ENCODE assay signal across 7 mouse cellular contexts in the genomic region with DNA sequence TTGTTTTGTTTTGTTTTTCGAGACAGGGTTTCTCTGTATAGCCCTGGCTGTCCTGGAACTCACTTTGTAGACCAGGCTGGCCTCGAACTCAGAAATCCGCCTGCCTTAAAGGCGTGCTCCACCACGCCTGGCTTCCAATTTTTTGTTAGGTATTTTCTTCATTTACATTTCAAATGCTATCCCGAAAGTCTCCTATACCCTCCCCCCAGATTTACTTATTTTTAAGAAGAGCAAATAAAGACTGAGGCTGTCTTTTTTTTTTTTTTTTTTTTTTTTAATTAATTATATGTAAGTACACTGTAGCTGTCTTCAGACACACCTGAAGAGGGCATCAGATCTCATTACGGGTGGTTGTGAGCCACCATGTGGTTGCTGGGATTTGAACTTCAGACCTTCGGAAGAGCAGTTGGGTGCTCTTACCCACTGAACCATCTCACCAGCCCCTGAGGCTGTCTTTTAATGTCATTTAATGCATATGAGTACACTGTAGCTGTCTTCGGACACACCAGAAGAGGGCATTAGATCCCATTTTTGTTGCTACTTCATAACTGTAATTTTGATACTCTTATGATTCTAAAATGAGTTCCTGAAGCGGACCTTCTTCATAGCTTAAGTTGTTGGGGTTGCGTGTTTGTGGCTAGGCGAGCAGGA. TPM values are rescaled to one million over a fixed set of nuclear protein-coding genes. Genes with fewer than 3 reads are reported as not detected.
DNase-seq lines count a peak whose midpoint lies in the region; ATAC-seq and TF ChIP-seq lines count a peak whose summit lies in the region.
"Not testable (repeated sequence)": the region's sequence is repeated elsewhere in the genome, so short reads cannot be mapped to it uniquely, and the experiment has no call there.

No protein-coding gene starts in this region.

- H3K27ac ChIP-seq in forebrain, embryonic 10.5 days: peak overlapping the region; percentile 88
- peak overlapping the region; percentile 83; the same call in 1 of the 2 replicates for H3K27ac ChIP-seq in heart, embryonic 12.5 days (ENCODE audit: poor library complexity, severe bottlenecking)
- not testable (repeated sequence) for H3K27ac ChIP-seq in limb, embryonic 14.5 days (replicated peaks; ENCODE audit: low read depth, low read length); neural tube, embryonic 13.5 days (replicated peaks)

- not testable (repeated sequence) for DNase-seq in forebrain, embryonic 10.5 days (ENCODE audit: extremely low spot score, low spot score); limb, embryonic 14.5 days (ENCODE audit: low spot score)

- H3K9me3 ChIP-seq in forebrain, embryonic 10.5 days; heart, embryonic 12.5 days (replicated peaks); limb, embryonic 14.5 days (ENCODE audit: control insufficient read depth, low read length); neural tube, embryonic 13.5 days: not testable (repeated sequence)

- peak overlapping the region; percentile 65 for H3K4me2 ChIP-seq in heart, embryonic 12.5 days
- peak overlapping the region; percentile 69 for H3K4me2 ChIP-seq in limb, embryonic 14.5 days (replicated peaks; ENCODE audit: low read depth, low read length, severe bottlenecking)
- peak overlapping the region; percentile 57 for H3K4me2 ChIP-seq in neural tube, embryonic 13.5 days

- H3K27me3 ChIP-seq in forebrain, embryonic 10.5 days (ENCODE audit: poor library complexity, severe bottlenecking); heart, embryonic 12.5 days (replicated peaks); limb, embryonic 14.5 days (ENCODE audit: control insufficient read depth, insufficient read depth, low read length); neural tube, embryonic 13.5 days: not testable (repeated sequence)

- H3K36me3 ChIP-seq in forebrain, embryonic 10.5 days (replicated peaks); heart, embryonic 12.5 days; limb, embryonic 14.5 days (ENCODE audit: control insufficient read depth, insufficient read depth, low read length); neural tube, embryonic 13.5 days: not testable (repeated sequence)

- H3K4me3 ChIP-seq in forebrain, embryonic 10.5 days: peak overlapping the region; percentile 71
- H3K4me3 ChIP-seq in heart, embryonic 12.5 days: peak overlapping the region; percentile 77
- peak overlapping the region; percentile 67 for H3K4me3 ChIP-seq in limb, embryonic 14.5 days (replicated peaks; ENCODE audit: low read length)
- H3K4me3 ChIP-seq in neural tube, embryonic 13.5 days: peak overlapping the region; percentile 44

- H3K4me1 ChIP-seq in forebrain, embryonic 10.5 days; heart, embryonic 12.5 days (replicated peaks); limb, embryonic 14.5 days (ENCODE audit: control insufficient read depth, insufficient read depth, low read length): not testable (repeated sequence)
- 0 out of 2 replicates have a peak, but pooled peaks cover 12% of the 10 kb centered on the region for H3K4me1 ChIP-seq in neural tube, embryonic 13.5 days (replicated peaks)

- TF ChIP-seq POLR2A in limb, embryonic 14.5 days (IDR thresholded peaks at IDR 0.05; ENCODE audit: borderline replicate concordance, extremely low read depth, insufficient read depth, insufficient read length): not testable (repeated sequence)

- peak; percentile 16 for ATAC-seq in activated CD4-positive, CD25-positive, alpha-beta regulatory T cell, adult 4 months
- 0 out of 2 replicates have a peak, but pooled peaks have one; percentile 45 for ATAC-seq in heart, embryonic 12.5 days (ENCODE audit: insufficient number of reproducible peaks, low FRiP score)
- ATAC-seq in inflammation-experienced regulatory T-cells, adult 6 months: peak; percentile 55
- peak; percentile 66; the same call in 1 of the 2 replicates for ATAC-seq in limb, embryonic 14.5 days (ENCODE audit: low FRiP score, low read depth)
- peak; percentile 51 for ATAC-seq in megakaryocyte, adult 5-6 weeks (ENCODE audit: poor library complexity, severe bottlenecking)
- ATAC-seq in neural tube, embryonic 13.5 days (ENCODE audit: low read depth): peak; percentile 40; the same call in 1 of the 2 replicates

- WGBS in forebrain, embryonic 10.5 days: 43% methylated on average over 12 of the region's 12 CpGs
- 41% methylated on average over 12 of the region's 12 CpGs for WGBS in heart, embryonic 12.5 days
- 47% methylated on average over 12 of the region's 12 CpGs for WGBS in limb, embryonic 14.5 days
- WGBS in neural tube, embryonic 13.5 days: 46% methylated on average over 12 of the region's 12 CpGs

- H3K9ac ChIP-seq in heart, embryonic 12.5 days: peak overlapping the region; percentile 89; the same call in 1 of the 2 replicates
- H3K9ac ChIP-seq in limb, embryonic 14.5 days (ENCODE audit: low read depth, low read length, severe bottlenecking): peak overlapping the region; percentile 79; the same call in 1 of the 2 replicates
- H3K9ac ChIP-seq in neural tube, embryonic 13.5 days: peak overlapping the region; percentile 62

RNA-seq across cellular contexts. Expression of a gene that starts 0.5 kb away (rescaled TPM):
- 1 to 10 TPM; 8.1 to 9.5 TPM for polyA plus RNA-seq in activated CD4-positive, CD25-positive, alpha-beta regulatory T cell, adult 4 months (2017; shearing (Covaris generic))
- polyA plus RNA-seq in forebrain, embryonic 10.5 days (2016; fragmentation: Nextera tagmentation; extraction: Ambion mirVana): 4.0 and 4.5 TPM in 2 replicates
- 9.4 and 10.5 TPM in 2 replicates for polyA plus RNA-seq in heart, embryonic 12.5 days (2016; fragmentation: Nextera tagmentation; extraction: Ambion mirVana)
- 10 to 100 TPM; 10.2 to 12.1 (median 11.1) TPM for polyA plus RNA-seq in inflammation-experienced regulatory T-cells, adult 6 months (2017; shearing (Covaris generic))
- 6.0 and 7.2 TPM in 2 replicates for polyA plus RNA-seq in limb, embryonic 14.5 days (2012; rRNA removed)
- polyA plus RNA-seq in limb, embryonic 14.5 days (2014; fragmentation: Nextera tagmentation; extraction: Ambion mirVana): 6.0 and 7.2 TPM in 2 replicates
- 4.8 and 9.1 TPM in 2 replicates for total RNA-seq in megakaryocyte, adult 5-6 weeks (2015)
- 4.4 and 4.7 TPM in 2 replicates for total RNA-seq in megakaryocyte, adult 5-6 weeks (2017)
- polyA plus RNA-seq in neural tube, embryonic 13.5 days (2015; fragmentation: Nextera tagmentation; extraction: Ambion mirVana): 3.6 and 4.2 TPM in 2 replicates

RNA-seq across cellular contexts. Expression of a gene that starts 25.6 kb away (rescaled TPM):
- 10 to 100 TPM; 23.8 to 29.7 TPM for polyA plus RNA-seq in activated CD4-positive, CD25-positive, alpha-beta regulatory T cell, adult 4 months (2017; shearing (Covaris generic))
- 50.4 and 53.3 TPM in 2 replicates for polyA plus RNA-seq in forebrain, embryonic 10.5 days (2016; fragmentation: Nextera tagmentation; extraction: Ambion mirVana)
- polyA plus RNA-seq in heart, embryonic 12.5 days (2016; fragmentation: Nextera tagmentation; extraction: Ambion mirVana): 64.3 and 68.0 TPM in 2 replicates
- 10 to 100 TPM; 20.6 to 30.8 (median 29.8) TPM for polyA plus RNA-seq in inflammation-experienced regulatory T-cells, adult 6 months (2017; shearing (Covaris generic))
- polyA plus RNA-seq in limb, embryonic 14.5 days (2012; rRNA removed): 40.3 and 41.5 TPM in 2 replicates
- polyA plus RNA-seq in limb, embryonic 14.5 days (2014; fragmentation: Nextera tagmentation; extraction: Ambion mirVana): 55.8 and 61.3 TPM in 2 replicates
- total RNA-seq in megakaryocyte, adult 5-6 weeks (2015): 42.5 and 45.0 TPM in 2 replicates
- 34.6 and 37.8 TPM in 2 replicates for total RNA-seq in megakaryocyte, adult 5-6 weeks (2017)
- 76.2 and 80.0 TPM in 2 replicates for polyA plus RNA-seq in neural tube, embryonic 13.5 days (2015; fragmentation: Nextera tagmentation; extraction: Ambion mirVana)

RNA-seq across cellular contexts. Expression of a gene that starts 29.3 kb away (rescaled TPM):
- polyA plus RNA-seq in activated CD4-positive, CD25-positive, alpha-beta regulatory T cell, adult 4 months (2017; shearing (Covaris generic)): under 1 TPM in 1 of 2 experiments, not detected in 1; 0.54 TPM
- polyA plus RNA-seq in forebrain, embryonic 10.5 days (2016; fragmentation: Nextera tagmentation; extraction: Ambion mirVana): 0.73 and 0.77 TPM in 2 replicates
- polyA plus RNA-seq in heart, embryonic 12.5 days (2016; fragmentation: Nextera tagmentation; extraction: Ambion mirVana): 0.51 and 0.92 TPM in 2 replicates
- under 1 TPM in 1 of 3 experiments, not detected in 2; 0.47 TPM for polyA plus RNA-seq in inflammation-experienced regulatory T-cells, adult 6 months (2017; shearing (Covaris generic))
- 1.2 and 2.8 TPM in 2 replicates for polyA plus RNA-seq in limb, embryonic 14.5 days (2012; rRNA removed)
- 1.5 and 2.4 TPM in 2 replicates for polyA plus RNA-seq in limb, embryonic 14.5 days (2014; fragmentation: Nextera tagmentation; extraction: Ambion mirVana)
- 2.7 and 3.7 TPM in 2 replicates for total RNA-seq in megakaryocyte, adult 5-6 weeks (2015)
- 4.2 and 5.8 TPM in 2 replicates for total RNA-seq in megakaryocyte, adult 5-6 weeks (2017)
- 3.6 and 3.9 TPM in 2 replicates for polyA plus RNA-seq in neural tube, embryonic 13.5 days (2015; fragmentation: Nextera tagmentation; extraction: Ambion mirVana)

RNA-seq across cellular contexts. Expression of a gene that starts 41.2 kb away (rescaled TPM):
- polyA plus RNA-seq in activated CD4-positive, CD25-positive, alpha-beta regulatory T cell, adult 4 months (2017; shearing (Covaris generic)): 10 to 100 TPM; 25.7 to 28.8 TPM
- polyA plus RNA-seq in forebrain, embryonic 10.5 days (2016; fragmentation: Nextera tagmentation; extraction: Ambion mirVana): 33.9 and 38.2 TPM in 2 replicates
- 27.0 and 27.2 TPM in 2 replicates for polyA plus RNA-seq in heart, embryonic 12.5 days (2016; fragmentation: Nextera tagmentation; extraction: Ambion mirVana)
- polyA plus RNA-seq in inflammation-experienced regulatory T-cells, adult 6 months (2017; shearing (Covaris generic)): 10 to 100 TPM; 18.9 to 34.9 (median 32.5) TPM
- polyA plus RNA-seq in limb, embryonic 14.5 days (2012; rRNA removed): 17.2 and 19.2 TPM in 2 replicates
- polyA plus RNA-seq in limb, embryonic 14.5 days (2014; fragmentation: Nextera tagmentation; extraction: Ambion mirVana): 23.8 and 24.3 TPM in 2 replicates
- total RNA-seq in megakaryocyte, adult 5-6 weeks (2015): 9.7 and 11.4 TPM in 2 replicates
- total RNA-seq in megakaryocyte, adult 5-6 weeks (2017): 10.4 and 11.4 TPM in 2 replicates
- 26.6 and 27.2 TPM in 2 replicates for polyA plus RNA-seq in neural tube, embryonic 13.5 days (2015; fragmentation: Nextera tagmentation; extraction: Ambion mirVana)

Comparison
In these comparisons a context has a peak if more than half of its experiments do, and no peak if none do; other contexts are left out.
1. ATAC-seq: peak in every context shown above with its lines; median percentile 66 in limb, embryonic 14.5 days; 55 in inflammation-experienced regulatory T-cells, adult 6 months; 51 in megakaryocyte, adult 5-6 weeks; 45 in heart, embryonic 12.5 days; 40 in neural tube, embryonic 13.5 days; 16 in activated CD4-positive, CD25-positive, alpha-beta regulatory T cell, adult 4 months.